Comparison of ENCODE assay signal across 26 mouse cellular contexts in genomic region chr5:142922251-142922650, GRCm38 (mm10). TPM values are rescaled to one million over a fixed set of nuclear protein-coding genes. Genes with fewer than 3 reads are reported as not detected.
A peak's percentile ranks its signal among the peaks of the same experiment; 100 is the strongest.
DNase-seq lines count a peak whose midpoint lies in the region; ATAC-seq and TF ChIP-seq lines count a peak whose summit lies in the region.
"Had no signal": no experiment of that assay in that cellular context is flagged by ENCODE, and none has a peak within 500 bp of the region (broad histone marks: within the 10 kb centered on the region; RNA-seq: fewer than 3 reads in every experiment).

No protein-coding gene starts in this region.

- no peaks in the 10 kb centered on the region for H3K36me3 ChIP-seq in heart, adult 2 months (ENCODE audit: control insufficient read depth, insufficient read depth, low read length)
- no peaks in the 10 kb centered on the region for H3K36me3 ChIP-seq in heart, embryonic 12.5 days
- no peaks in the 10 kb centered on the region for H3K36me3 ChIP-seq in liver, embryonic 14.5 days (replicated peaks; ENCODE audit: control insufficient read depth, insufficient read depth, low read depth)
- no peaks in the 10 kb centered on the region for H3K36me3 ChIP-seq in stomach, embryonic 16.5 days (ENCODE audit: control insufficient read depth, insufficient read depth, low read length)
- H3K36me3 ChIP-seq: embryonic facial prominence, embryonic 12.5 days; forebrain, embryonic 12.5 days; limb, embryonic 12.5 days had no signal

- intact Hi-C loops in heart, adult 2 months (cut with DNase I), result no loop called here

- ATAC-seq in heart, embryonic 12.5 days (ENCODE audit: insufficient number of reproducible peaks, low FRiP score), result no peak
- ATAC-seq in liver, embryonic 14.5 days (ENCODE audit: insufficient read depth), result no peak
- ATAC-seq in stomach, embryonic 16.5 days (ENCODE audit: insufficient read depth, low FRiP score), result no peak

- H3K27ac ChIP-seq in heart, adult 2 months, result peak overlapping the region; percentile 85; the same call in 1 of the 2 replicates
- H3K27ac ChIP-seq in heart, embryonic 12.5 days (ENCODE audit: poor library complexity, severe bottlenecking), result no peak overlapping the region
- peak overlapping the region; percentile 98 for H3K27ac ChIP-seq in liver, embryonic 14.5 days
- peak overlapping the region; percentile 93; the same call in 1 of the 2 replicates for H3K27ac ChIP-seq in stomach, embryonic 16.5 days (ENCODE audit: low read length)
- H3K27ac ChIP-seq: embryonic facial prominence, embryonic 12.5 days; forebrain, embryonic 12.5 days; hindbrain, embryonic 14.5 days; limb, embryonic 12.5 days had no signal

- no peak for TF ChIP-seq POLR2A in heart, adult 2 months (IDR thresholded peaks at IDR 0.05; ENCODE audit: insufficient read depth, low read depth, low read length)

- H3K4me2 ChIP-seq in heart, embryonic 12.5 days, result no peak overlapping the region
- H3K4me2 ChIP-seq in liver, embryonic 14.5 days (ENCODE audit: low read depth), result peak overlapping the region; percentile 70
- H3K4me2 ChIP-seq in stomach, embryonic 16.5 days (ENCODE audit: low read depth, low read length), result no peak overlapping the region
- H3K4me2 ChIP-seq: embryonic facial prominence, embryonic 12.5 days; forebrain, embryonic 12.5 days; hindbrain, embryonic 14.5 days; limb, embryonic 12.5 days; midbrain, embryonic 11.5 days had no signal

- TF ChIP-seq CTCF in heart, adult 2 months (IDR thresholded peaks at IDR 0.05), result no peak
- no peak for TF ChIP-seq CTCF in liver, embryonic 14.5 days (IDR thresholded peaks at IDR 0.05; ENCODE audit: low read depth)

- 88% methylated on average over 5 of the region's 5 CpGs for WGBS in heart, adult 2 months
- WGBS in heart, embryonic 12.5 days, result 88% methylated on average over 5 of the region's 5 CpGs
- 72% methylated on average over 5 of the region's 5 CpGs for WGBS in liver, embryonic 14.5 days (ENCODE audit: insufficient replicate concordance)
- WGBS in stomach, embryonic 16.5 days, result 82% methylated on average over 5 of the region's 5 CpGs

- DNase-seq in heart, adult 2 months, result no peak
- DNase-seq in induced T-regulatory cell, adult 2 months (ENCODE audit: low read depth), result peak; percentile 29
- DNase-seq in liver, embryonic 14.5 days (ENCODE audit: low read depth in 3 of 3, low spot score in 3 of 3), result no peak
- no peak for DNase-seq in yolk sac, embryonic 10.5 days (ENCODE audit: low spot score)
- no peak for DNase-seq in adrenal gland, adult (ENCODE audit: inconsistent age in 2 of 2, low spot score in 1 of 2)
- DNase-seq: adrenal gland, postnatal 10 days; cerebellum, adult 2 months; cerebellum, postnatal 25 days; gastrocnemius, postnatal 10 days; heart, postnatal 36 days; kidney, postnatal 36 days; layer of hippocampus, postnatal 36 days; lung, adult 2 months; lung, postnatal 14 days; right cerebral cortex, postnatal 14 days; spleen, adult 18-20 months; thymus, postnatal 36 days had no signal

- H3K9me3 ChIP-seq in heart, embryonic 12.5 days (replicated peaks), result no peaks in the 10 kb centered on the region
- H3K9me3 ChIP-seq in liver, embryonic 14.5 days (ENCODE audit: control insufficient read depth, low read length), result no peaks in the 10 kb centered on the region
- H3K9me3 ChIP-seq in stomach, embryonic 16.5 days (replicated peaks; ENCODE audit: control insufficient read depth, low read length), result no peaks in the 10 kb centered on the region
- H3K9me3 ChIP-seq: embryonic facial prominence, embryonic 12.5 days; forebrain, embryonic 12.5 days; limb, embryonic 12.5 days had no signal

- H3K79me2 ChIP-seq in heart, adult 2 months (replicated peaks; ENCODE audit: control insufficient read depth, insufficient read depth, low read length), result no peaks in the 10 kb centered on the region

- H3K4me3 ChIP-seq in heart, adult 2 months, result no peak overlapping the region
- no peak overlapping the region for H3K4me3 ChIP-seq in heart, embryonic 12.5 days
- H3K4me3 ChIP-seq in liver, embryonic 14.5 days (ENCODE audit: insufficient read depth in 1 of 2, low read depth in 2 of 2, low read length in 2 of 2), result no peak overlapping the region
- no peak overlapping the region for H3K4me3 ChIP-seq in stomach, embryonic 16.5 days (replicated peaks; ENCODE audit: low read length)
- H3K4me3 ChIP-seq: embryonic facial prominence, embryonic 12.5 days; forebrain, embryonic 12.5 days; limb, embryonic 12.5 days had no signal

- peaks cover 10% of the 10 kb centered on the region for H3K4me1 ChIP-seq in heart, adult 2 months (ENCODE audit: control insufficient read depth, insufficient read depth, low read length)
- peaks cover 38% of the 10 kb centered on the region for H3K4me1 ChIP-seq in heart, embryonic 12.5 days (replicated peaks)
- H3K4me1 ChIP-seq in liver, embryonic 14.5 days (replicated peaks; ENCODE audit: control insufficient read depth in 2 of 2, insufficient read depth in 2 of 2, low read length in 1 of 2), result peaks cover 42 to 61% of the 10 kb centered on the region in 2 experiments
- H3K4me1 ChIP-seq in stomach, embryonic 16.5 days (ENCODE audit: control insufficient read depth, insufficient read depth, low read length), result peaks cover 32% of the 10 kb centered on the region

- no peak for TF ChIP-seq EP300 in heart, adult 2 months (IDR thresholded peaks at IDR 0.05; ENCODE audit: insufficient read depth, low read depth, low read length)
- no peak for TF ChIP-seq EP300 in liver, embryonic 14.5 days (IDR thresholded peaks at IDR 0.05; ENCODE audit: low read depth)

- H3K9ac ChIP-seq in heart, adult 2 months (ENCODE audit: low read depth, low read length), result no peak overlapping the region
- no peak overlapping the region for H3K9ac ChIP-seq in heart, embryonic 12.5 days
- peak overlapping the region; percentile 65 for H3K9ac ChIP-seq in liver, embryonic 14.5 days (replicated peaks)
- H3K9ac ChIP-seq in stomach, embryonic 16.5 days (ENCODE audit: low read length), result no peak overlapping the region
- H3K9ac ChIP-seq: embryonic facial prominence, embryonic 12.5 days; forebrain, embryonic 12.5 days; hindbrain, embryonic 14.5 days; limb, embryonic 12.5 days had no signal

- H3K27me3 ChIP-seq in heart, adult 2 months (ENCODE audit: control insufficient read depth, insufficient read depth, low read length), result no peaks in the 10 kb centered on the region
- H3K27me3 ChIP-seq in heart, embryonic 12.5 days (replicated peaks), result no peaks in the 10 kb centered on the region
- H3K27me3 ChIP-seq in liver, embryonic 14.5 days (ENCODE audit: control insufficient read depth, insufficient read depth, low read length), result no peaks in the 10 kb centered on the region
- H3K27me3 ChIP-seq in stomach, embryonic 16.5 days (ENCODE audit: control insufficient read depth, insufficient read depth, low read length), result no peaks in the 10 kb centered on the region
- H3K27me3 ChIP-seq: embryonic facial prominence, embryonic 12.5 days; limb, embryonic 12.5 days had no signal

RNA-seq across cellular contexts. Expression of gene Actb, which starts 15.7 kb away (rescaled TPM):
- 100 to 1,000 TPM; 679 to 987 TPM for total RNA-seq in heart, adult 2 months (2021)
- 1,148 and 1,181 TPM in 2 replicates for polyA plus RNA-seq in heart, adult 2 months (2012; rRNA removed)
- 6,292 and 6,382 TPM in 2 replicates for polyA plus RNA-seq in heart, embryonic 12.5 days (2016; fragmentation: Nextera tagmentation; extraction: Ambion mirVana)
- polyA plus RNA-seq in liver, embryonic 14.5 days (2012; rRNA removed), result 776 and 920 TPM in 2 replicates
- polyA plus RNA-seq in liver, embryonic 14.5 days (2014; fragmentation: Nextera tagmentation; extraction: Ambion mirVana), result 7,259 and 7,802 TPM in 2 replicates
- polyA plus RNA-seq in stomach, embryonic 16.5 days (2015; fragmentation: Nextera tagmentation; extraction: Ambion mirVana), result 14,659 and 15,131 TPM in 2 replicates

RNA-seq across cellular contexts. Expression of gene Fbxl18, which starts 27.0 kb away (rescaled TPM):
- total RNA-seq in heart, adult 2 months (2021), result 1 to 10 TPM; 4.0 to 4.5 TPM
- polyA plus RNA-seq in heart, adult 2 months (2012; rRNA removed), result 6.9 and 7.6 TPM in 2 replicates
- 11.5 and 12.9 TPM in 2 replicates for polyA plus RNA-seq in heart, embryonic 12.5 days (2016; fragmentation: Nextera tagmentation; extraction: Ambion mirVana)
- 1.9 and 2.2 TPM in 2 replicates for polyA plus RNA-seq in liver, embryonic 14.5 days (2012; rRNA removed)
- 1.6 and 2.0 TPM in 2 replicates for polyA plus RNA-seq in liver, embryonic 14.5 days (2014; fragmentation: Nextera tagmentation; extraction: Ambion mirVana)
- 8.2 and 9.7 TPM in 2 replicates for polyA plus RNA-seq in stomach, embryonic 16.5 days (2015; fragmentation: Nextera tagmentation; extraction: Ambion mirVana)

RNA-seq across cellular contexts. Expression of gene Fscn1, which starts 37.9 kb away (rescaled TPM):
- total RNA-seq in heart, adult 2 months (2021), result 10 to 100 TPM; 18.7 to 22.5 TPM
- 37.0 and 47.7 TPM in 2 replicates for polyA plus RNA-seq in heart, adult 2 months (2012; rRNA removed)
- polyA plus RNA-seq in heart, embryonic 12.5 days (2016; fragmentation: Nextera tagmentation; extraction: Ambion mirVana), result 201 and 205 TPM in 2 replicates
- 21.1 and 25.3 TPM in 2 replicates for polyA plus RNA-seq in liver, embryonic 14.5 days (2012; rRNA removed)
- 19.3 and 21.4 TPM in 2 replicates for polyA plus RNA-seq in liver, embryonic 14.5 days (2014; fragmentation: Nextera tagmentation; extraction: Ambion mirVana)
- 161 and 176 TPM in 2 replicates for polyA plus RNA-seq in stomach, embryonic 16.5 days (2015; fragmentation: Nextera tagmentation; extraction: Ambion mirVana)
- total RNA-seq: granulocyte monocyte progenitor cell, adult 5-6 weeks; monocyte, adult 5-6 weeks had no signal
